ENCODE assay signal across 11 mouse cellular contexts in genomic region chr19:12467436-12467835, GRCm38 (mm10). TPM values are rescaled to one million over a fixed set of nuclear protein-coding genes. Genes with fewer than 3 reads are reported as not detected.
DNase-seq lines count a peak whose midpoint lies in the region; TF ChIP-seq lines count a peak whose summit lies in the region.
"Had no signal": no experiment of that assay in that cellular context is flagged by ENCODE, and none has a peak within 500 bp of the region (broad histone marks: within the 10 kb centered on the region; RNA-seq: fewer than 3 reads in every experiment).

No protein-coding gene starts in this region.

- no peaks in the 10 kb centered on the region for H3K9me3 ChIP-seq in MEL (replicated peaks; ENCODE audit: insufficient read depth, low read length)

- TF ChIP-seq RAD21 in MEL (IDR thresholded peaks at IDR 0.05; ENCODE audit: low read depth, low read length), result no peak; the same call in 1 of the 2 replicates

- peaks cover 0 to 9% of the 10 kb centered on the region in 2 experiments; a peak in 2 of 4 replicates for H3K36me3 ChIP-seq in MEL (ENCODE audit: control insufficient read depth in 1 of 2, insufficient read depth in 2 of 2, low read length in 2 of 2)

- TF ChIP-seq POLR2A in MEL (IDR thresholded peaks at IDR 0.05; ENCODE audit: control insufficient read depth in 1 of 2, insufficient read depth in 1 of 2, low read depth in 1 of 2, low read length in 2 of 2, poor library complexity in 1 of 2), result no peak

- peaks cover 3 to 4% of the 10 kb centered on the region in 2 experiments; a peak in 2 of 4 replicates for H3K4me1 ChIP-seq in MEL (ENCODE audit: control insufficient read depth in 1 of 2, insufficient read depth in 2 of 2, low read length in 2 of 2)

- no peaks in the 10 kb centered on the region for H3K27me3 ChIP-seq in MEL (ENCODE audit: control insufficient read depth in 1 of 2, insufficient read depth in 2 of 2, low read length in 2 of 2)

- no peak overlapping the region for H3K4me3 ChIP-seq in layer of hippocampus, adult 2 months
- H3K4me3 ChIP-seq in MEL (ENCODE audit: control insufficient read depth in 1 of 2, insufficient read depth in 1 of 2, low read depth in 2 of 2, low read length in 2 of 2), result no peak overlapping the region

- TF ChIP-seq EP300 in MEL (IDR thresholded peaks at IDR 0.05; ENCODE audit: low read depth in 1 of 2, low read length in 2 of 2), result no peak

- H3K79me2 ChIP-seq in MEL (ENCODE audit: control insufficient read depth, insufficient read depth, low read length, poor library complexity), result no peaks in the 10 kb centered on the region

- H3K9ac ChIP-seq in MEL (ENCODE audit: control insufficient read depth, low read depth, low read length, poor library complexity, severe bottlenecking), result no peak overlapping the region

- H3K27ac ChIP-seq in layer of hippocampus, adult 2 months, result no peak overlapping the region
- H3K27ac ChIP-seq in MEL (ENCODE audit: control insufficient read depth, low read depth, low read length), result no peak overlapping the region

- peak; percentile 52 for DNase-seq in adrenal gland, adult 2 months
- no peak for DNase-seq in adrenal gland, adult 18-20 months (ENCODE audit: low spot score in 2 of 2)
- DNase-seq in layer of hippocampus, adult 2 months (ENCODE audit: low spot score in 2 of 2), result peak in 1 of 2 experiments; percentile 36
- no peak for DNase-seq in layer of hippocampus, adult 18-20 months (ENCODE audit: low spot score in 2 of 2)
- DNase-seq in MEL (ENCODE audit: low read depth, low spot score), result peak; percentile 78
- DNase-seq in induced T-regulatory cell, adult 2 months (ENCODE audit: low read depth), result peak; percentile 78
- peak; percentile 38 for DNase-seq in thymus, postnatal 25 days
- no peak for DNase-seq in urinary bladder, postnatal 25 days (ENCODE audit: low spot score)

- TF ChIP-seq CTCF in layer of hippocampus, adult 2 months (conservative IDR thresholded peaks at IDR 0.05), result peak; percentile 74
- TF ChIP-seq CTCF in MEL (IDR thresholded peaks at IDR 0.05 in 2 of 3, conservative IDR thresholded peaks at IDR 0.05 in 1 of 3; ENCODE audit: control insufficient read depth in 1 of 3, insufficient read depth in 1 of 3, low read depth in 2 of 3, low read length in 3 of 3, poor library complexity in 1 of 3, severe bottlenecking in 1 of 3), result peak; percentile 35 to 70 (median 67); a peak in 5 of 6 replicates

TF ChIP-seq in MEL, 35 proteins besides CTCF, POLR2A, EP300 and RAD21:
- TF ChIP-seq MEF2A (IDR thresholded peaks at IDR 0.05; ENCODE audit: extremely low read depth, insufficient replicate concordance, low read depth, low read length, poor library complexity, severe bottlenecking), result no peak
- TF ChIP-seq TBP (IDR thresholded peaks at IDR 0.05; ENCODE audit: low read depth, low read length), result 0 out of 2 replicates have a peak, but pooled peaks have one; percentile 20
- TF ChIP-seq ZMIZ1 (IDR thresholded peaks at IDR 0.05; ENCODE audit: low read depth, low read length), result no peak
- TF ChIP-seq SMC3 (IDR thresholded peaks at IDR 0.05; ENCODE audit: low read depth, low read length), result peak; percentile 17; the same call in 1 of the 2 replicates

RNA-seq across cellular contexts. Expression of gene Mpeg1, which starts 6.9 kb away (rescaled TPM):
- total RNA-seq in adrenal gland, adult 2 months (2021), result 10 to 100 TPM; 28.3 to 31.6 TPM
- polyA plus RNA-seq in adrenal gland, adult 2 months (2012; rRNA removed), result 3.1 and 4.1 TPM in 2 replicates
- total RNA-seq in adrenal gland, adult 18-20 months (2021), result 10 to 100 TPM; 31.6 to 57.3 TPM
- total RNA-seq in layer of hippocampus, adult 2 months (2021), result 1 to 10 TPM; 5.4 to 6.6 TPM
- total RNA-seq in layer of hippocampus, adult 18-20 months (2021), result 1 to 10 TPM; 7.8 to 9.4 TPM
- not detected in 2 replicates for total RNA-seq in MEL (2012; rRNA removed)
- polyA plus RNA-seq in MEL (2012; ENCODE audit: insufficient read depth in 1 of 2, insufficient read length in 2 of 2, low read depth in 1 of 2, low replicate concordance in 2 of 2, missing spikeins in 1 of 2), result under 1 TPM in 1 of 2 experiments, not detected in 1; 0.07 TPM

RNA-seq across cellular contexts. Expression of gene Dtx4, which starts 33.8 kb away (rescaled TPM):
- 10 to 100 TPM; 16.7 to 24.2 TPM for total RNA-seq in adrenal gland, adult 2 months (2021)
- polyA plus RNA-seq in adrenal gland, adult 2 months (2012; rRNA removed), result 9.2 and 10.8 TPM in 2 replicates
- total RNA-seq in adrenal gland, adult 18-20 months (2021), result 10 to 100 TPM; 14.7 to 30.5 TPM
- total RNA-seq in layer of hippocampus, adult 2 months (2021), result 10 to 100 TPM; 32.5 to 35.9 TPM
- 10 to 100 TPM; 34.6 to 35.6 TPM for total RNA-seq in layer of hippocampus, adult 18-20 months (2021)
- 2.2 and 3.6 TPM in 2 replicates for total RNA-seq in MEL (2012; rRNA removed)
- 1 to 10 TPM in 1 of 2 experiments, not detected in 1; 8.8 TPM for polyA plus RNA-seq in MEL (2012; ENCODE audit: insufficient read depth in 1 of 2, insufficient read length in 2 of 2, low read depth in 1 of 2, low replicate concordance in 2 of 2, missing spikeins in 1 of 2)

RNA-seq across cellular contexts. Expression of gene Pfpl, which starts 39.7 kb away (rescaled TPM):
- total RNA-seq in adrenal gland, adult 2 months (2021), result not detected
- polyA plus RNA-seq in adrenal gland, adult 2 months (2012; rRNA removed), result not detected in 2 replicates
- total RNA-seq in adrenal gland, adult 18-20 months (2021), result not detected
- total RNA-seq in layer of hippocampus, adult 2 months (2021), result not detected
- not detected for total RNA-seq in layer of hippocampus, adult 18-20 months (2021)
- not detected in 2 replicates for total RNA-seq in MEL (2012; rRNA removed)
- polyA plus RNA-seq in MEL (2012; ENCODE audit: insufficient read depth in 1 of 2, insufficient read length in 2 of 2, low read depth in 1 of 2, low replicate concordance in 2 of 2, missing spikeins in 1 of 2), result not detected
- polyA plus RNA-seq: C2C12; liver, embryonic 16.5 days; stomach, embryonic 16.5 days had no signal

RNA-seq across cellular contexts. Expression of gene Olfr1441, which starts 50.2 kb away (rescaled TPM):
- not detected for total RNA-seq in adrenal gland, adult 2 months (2021)
- not detected in 2 replicates for polyA plus RNA-seq in adrenal gland, adult 2 months (2012; rRNA removed)
- total RNA-seq in adrenal gland, adult 18-20 months (2021), result not detected
- total RNA-seq in layer of hippocampus, adult 2 months (2021), result not detected
- not detected for total RNA-seq in layer of hippocampus, adult 18-20 months (2021)
- not detected in 2 replicates for total RNA-seq in MEL (2012; rRNA removed)
- polyA plus RNA-seq in MEL (2012; ENCODE audit: insufficient read depth in 1 of 2, insufficient read length in 2 of 2, low read depth in 1 of 2, low replicate concordance in 2 of 2, missing spikeins in 1 of 2), result under 1 TPM in 1 of 2 experiments, not detected in 1; 0.03 TPM
- polyA plus RNA-seq: C2C12; liver, embryonic 16.5 days; stomach, embryonic 16.5 days had no signal

Comparison
In these comparisons a context has a peak if more than half of its experiments do, and no peak if none do; other contexts are left out.
1. DNase-seq: peak in adrenal gland, adult 2 months (single experiment), MEL (single experiment), induced T-regulatory cell, adult 2 months (single experiment) and thymus, postnatal 25 days (single experiment); none in adrenal gland, adult 18-20 months (0 of 2), layer of hippocampus, adult 18-20 months (0 of 2) and urinary bladder, postnatal 25 days (single experiment).